Comparison of ENCODE assay signal across 17 mouse cellular contexts in genomic region chr9:121475488-121476452, GRCm38 (mm10). TPM values are rescaled to one million over a fixed set of nuclear protein-coding genes. Genes with fewer than 3 reads are reported as not detected.
DNase-seq lines count a peak whose midpoint lies in the region; ATAC-seq and TF ChIP-seq lines count a peak whose summit lies in the region.
"Had no signal": no experiment of that assay in that cellular context is flagged by ENCODE, and none has a peak within 500 bp of the region (broad histone marks: within the 10 kb centered on the region; RNA-seq: fewer than 3 reads in every experiment).

No protein-coding gene starts in this region.

- no peak overlapping the region for H3K4me3 ChIP-seq in hindbrain, embryonic 16.5 days (ENCODE audit: low read length)
- H3K4me3 ChIP-seq in hindbrain, embryonic 13.5 days = no peak overlapping the region
- no peak overlapping the region for H3K4me3 ChIP-seq in MEL (ENCODE audit: control insufficient read depth in 1 of 2, insufficient read depth in 1 of 2, low read depth in 2 of 2, low read length in 2 of 2)
- no peak overlapping the region for H3K4me3 ChIP-seq in intestine, embryonic 16.5 days (ENCODE audit: low read length)
- H3K4me3 ChIP-seq: forebrain, embryonic 13.5 days; gastrocnemius, adult 2 months; liver, embryonic 12.5 days; midbrain, embryonic 12.5 days had no signal

- 74% methylated on average over 16 of the region's 16 CpGs for WGBS in hindbrain, embryonic 16.5 days
- 81% methylated on average over 16 of the region's 16 CpGs for WGBS in hindbrain, embryonic 13.5 days
- 76% methylated on average over 16 of the region's 16 CpGs for WGBS in intestine, embryonic 16.5 days

- no peaks in the 10 kb centered on the region for H3K79me2 ChIP-seq in MEL (ENCODE audit: control insufficient read depth, insufficient read depth, low read length, poor library complexity)

- no peak for TF ChIP-seq CTCF in MEL (IDR thresholded peaks at IDR 0.05 in 2 of 3, conservative IDR thresholded peaks at IDR 0.05 in 1 of 3; ENCODE audit: control insufficient read depth in 1 of 3, insufficient read depth in 1 of 3, low read depth in 2 of 3, low read length in 3 of 3, poor library complexity in 1 of 3, severe bottlenecking in 1 of 3)

- no peaks in the 10 kb centered on the region for H3K4me1 ChIP-seq in hindbrain, embryonic 16.5 days (ENCODE audit: control insufficient read depth, insufficient read depth, low read depth, low read length)
- H3K4me1 ChIP-seq in hindbrain, embryonic 13.5 days (replicated peaks) = peaks cover 4% of the 10 kb centered on the region
- peaks cover 0 to 3% of the 10 kb centered on the region in 2 experiments; a peak in 1 of 4 replicates for H3K4me1 ChIP-seq in MEL (ENCODE audit: control insufficient read depth in 1 of 2, insufficient read depth in 2 of 2, low read length in 2 of 2)
- peaks cover 2% of the 10 kb centered on the region; the same call in 1 of the 2 replicates for H3K4me1 ChIP-seq in intestine, embryonic 16.5 days (ENCODE audit: control insufficient read depth, insufficient read depth, low read length)

- no peaks in the 10 kb centered on the region for H3K9me3 ChIP-seq in hindbrain, embryonic 16.5 days (ENCODE audit: control insufficient read depth, low read length)
- H3K9me3 ChIP-seq in hindbrain, embryonic 13.5 days = no peaks in the 10 kb centered on the region
- H3K9me3 ChIP-seq in MEL (replicated peaks; ENCODE audit: insufficient read depth, low read length) = no peaks in the 10 kb centered on the region
- H3K9me3 ChIP-seq in intestine, embryonic 16.5 days (ENCODE audit: control insufficient read depth, low read length) = no peaks in the 10 kb centered on the region
- H3K9me3 ChIP-seq: forebrain, embryonic 13.5 days; liver, embryonic 12.5 days; midbrain, embryonic 12.5 days had no signal

- H3K27me3 ChIP-seq in hindbrain, embryonic 16.5 days (replicated peaks; ENCODE audit: control insufficient read depth, insufficient read depth, low read length) = no peaks in the 10 kb centered on the region
- no peaks in the 10 kb centered on the region for H3K27me3 ChIP-seq in hindbrain, embryonic 13.5 days
- H3K27me3 ChIP-seq in MEL (ENCODE audit: control insufficient read depth in 1 of 2, insufficient read depth in 2 of 2, low read length in 2 of 2) = no peaks in the 10 kb centered on the region
- H3K27me3 ChIP-seq in intestine, embryonic 16.5 days (replicated peaks; ENCODE audit: control insufficient read depth, insufficient read depth, low read length) = no peaks in the 10 kb centered on the region
- H3K27me3 ChIP-seq: forebrain, embryonic 13.5 days; midbrain, embryonic 12.5 days had no signal

- no peak for TF ChIP-seq EP300 in MEL (IDR thresholded peaks at IDR 0.05; ENCODE audit: low read depth in 1 of 2, low read length in 2 of 2)

- no peak for TF ChIP-seq RAD21 in MEL (IDR thresholded peaks at IDR 0.05; ENCODE audit: low read depth, low read length)

- no peak for TF ChIP-seq POLR2A in MEL (IDR thresholded peaks at IDR 0.05; ENCODE audit: control insufficient read depth in 1 of 2, insufficient read depth in 1 of 2, low read depth in 1 of 2, low read length in 2 of 2, poor library complexity in 1 of 2)

- H3K4me2 ChIP-seq in hindbrain, embryonic 16.5 days (ENCODE audit: low read length) = no peak overlapping the region
- no peak overlapping the region for H3K4me2 ChIP-seq in hindbrain, embryonic 13.5 days
- H3K4me2 ChIP-seq in intestine, embryonic 16.5 days (ENCODE audit: low read depth, low read length) = no peak overlapping the region
- H3K4me2 ChIP-seq: forebrain, embryonic 13.5 days; liver, embryonic 12.5 days; lung, embryonic 14.5 days; midbrain, embryonic 12.5 days had no signal

- no peak overlapping the region for H3K27ac ChIP-seq in hindbrain, embryonic 16.5 days (ENCODE audit: low read depth, low read length)
- H3K27ac ChIP-seq in hindbrain, embryonic 13.5 days = no peak overlapping the region
- H3K27ac ChIP-seq in MEL (ENCODE audit: control insufficient read depth, low read depth, low read length) = no peak overlapping the region
- no peak overlapping the region for H3K27ac ChIP-seq in intestine, embryonic 16.5 days (ENCODE audit: low read length)
- H3K27ac ChIP-seq: forebrain, embryonic 13.5 days; gastrocnemius, adult 2 months; liver, embryonic 12.5 days; midbrain, embryonic 12.5 days had no signal

- H3K9ac ChIP-seq in hindbrain, embryonic 16.5 days (ENCODE audit: low read depth, low read length) = no peak overlapping the region
- H3K9ac ChIP-seq in hindbrain, embryonic 13.5 days = no peak overlapping the region
- no peak overlapping the region for H3K9ac ChIP-seq in MEL (ENCODE audit: control insufficient read depth, low read depth, low read length, poor library complexity, severe bottlenecking)
- no peak overlapping the region for H3K9ac ChIP-seq in intestine, embryonic 16.5 days (ENCODE audit: low read depth, low read length)
- H3K9ac ChIP-seq: forebrain, embryonic 13.5 days; liver, embryonic 12.5 days; lung, embryonic 14.5 days; midbrain, embryonic 12.5 days had no signal

- 0 out of 2 replicates have a peak, but pooled peaks have one; percentile 10 for ATAC-seq in hindbrain, embryonic 16.5 days
- no peak for ATAC-seq in hindbrain, embryonic 13.5 days (ENCODE audit: low FRiP score)
- ATAC-seq in megakaryocyte, adult 5-6 weeks (ENCODE audit: poor library complexity, severe bottlenecking) = peak; percentile 57
- no peak for ATAC-seq in intestine, embryonic 16.5 days
- ATAC-seq: forebrain, embryonic 13.5 days; liver, embryonic 12.5 days had no signal

- H3K36me3 ChIP-seq in hindbrain, embryonic 16.5 days (ENCODE audit: control insufficient read depth, insufficient read depth, low read length) = peaks cover 19% of the 10 kb centered on the region
- H3K36me3 ChIP-seq in hindbrain, embryonic 13.5 days = peaks cover 42% of the 10 kb centered on the region
- no peaks in the 10 kb centered on the region for H3K36me3 ChIP-seq in MEL (ENCODE audit: control insufficient read depth in 1 of 2, insufficient read depth in 2 of 2, low read length in 2 of 2)
- H3K36me3 ChIP-seq in intestine, embryonic 16.5 days (ENCODE audit: control insufficient read depth, insufficient read depth, low read length) = peaks cover 13% of the 10 kb centered on the region

- DNase-seq in cerebellum, adult 9-10 months = peak; percentile 51
- DNase-seq in cerebellum, adult 11-12 months = no peak
- DNase-seq in MEL (ENCODE audit: low read depth, low spot score) = peak; percentile 22
- DNase-seq: embryo, embryonic 11 days; gastrocnemius, adult 2 months; heart, adult 11 months; layer of hippocampus, postnatal 36 days; lung, postnatal 4 days had no signal

TF ChIP-seq in MEL, 35 proteins besides CTCF, POLR2A, EP300 and RAD21:
- TF ChIP-seq USF1 (IDR thresholded peaks at IDR 0.05; ENCODE audit: low read depth, low read length) = no peak
- TF ChIP-seq ZC3H11A (IDR thresholded peaks at IDR 0.05; ENCODE audit: low read depth, low read length) = no peak
- no peak for TF ChIP-seq RCOR1 (IDR thresholded peaks at IDR 0.05; ENCODE audit: low read depth, low read length)
- TF ChIP-seq SIN3A (IDR thresholded peaks at IDR 0.05; ENCODE audit: low read length) = no peak
- no peak for TF ChIP-seq ZKSCAN1 (IDR thresholded peaks at IDR 0.05; ENCODE audit: low read depth, low read length)
TF ChIP-seq in MEL: peak in this region for 0.

RNA-seq across cellular contexts. Expression of gene Cck, which starts 19.7 kb away (rescaled TPM):
- 70.4 and 88.3 TPM in 2 replicates for polyA plus RNA-seq in hindbrain, embryonic 16.5 days (2015; fragmentation: Nextera tagmentation; extraction: Ambion mirVana)
- polyA plus RNA-seq in hindbrain, embryonic 13.5 days (2015; fragmentation: Nextera tagmentation; extraction: Ambion mirVana) = 7.7 and 15.1 TPM in 2 replicates
- not detected in 2 replicates for total RNA-seq in MEL (2012; rRNA removed)
- polyA plus RNA-seq in MEL (2012; ENCODE audit: insufficient read depth in 1 of 2, insufficient read length in 2 of 2, low read depth in 1 of 2, low replicate concordance in 2 of 2, missing spikeins in 1 of 2) = not detected
- not detected in 2 replicates for total RNA-seq in megakaryocyte, adult 5-6 weeks (2015)
- not detected in 2 replicates for total RNA-seq in megakaryocyte, adult 5-6 weeks (2017)
- 65.7 and 70.7 TPM in 2 replicates for polyA plus RNA-seq in intestine, embryonic 16.5 days (2015; fragmentation: Nextera tagmentation; extraction: Ambion mirVana)
- total RNA-seq: gastrocnemius, adult 2 months; hematopoietic stem cell, adult 5-6 weeks had no signal
- polyA plus RNA-seq: lung, embryonic 14.5 days had no signal

Comparison
In these comparisons a context has a peak if more than half of its experiments do, and no peak if none do; other contexts are left out.
1. ATAC-seq: peak in hindbrain, embryonic 16.5 days (single experiment) and megakaryocyte, adult 5-6 weeks (single experiment); none in hindbrain, embryonic 13.5 days (single experiment) and intestine, embryonic 16.5 days (single experiment).